In genomic region chr17:46129741-46130498, GRCm38 (mm10) we compare ENCODE assay signal across 9 mouse cellular contexts. TPM values are rescaled to one million over a fixed set of nuclear protein-coding genes. Genes with fewer than 3 reads are reported as not detected.
DNase-seq lines count a peak whose midpoint lies in the region; ATAC-seq and TF ChIP-seq lines count a peak whose summit lies in the region.
"Had no signal": no experiment of that assay in that cellular context is flagged by ENCODE, and none has a peak within 500 bp of the region (broad histone marks: within the 10 kb centered on the region; RNA-seq: fewer than 3 reads in every experiment).

No protein-coding gene starts in this region.

- H3K4me2 ChIP-seq in kidney, postnatal 0 days (ENCODE audit: low read length): no peak overlapping the region
- no peak overlapping the region for H3K4me2 ChIP-seq in midbrain, embryonic 15.5 days
- H3K4me2 ChIP-seq: liver, embryonic 13.5 days had no signal

- H3K9me3 ChIP-seq in kidney, postnatal 0 days (replicated peaks; ENCODE audit: low read length): no peaks in the 10 kb centered on the region
- H3K9me3 ChIP-seq in midbrain, embryonic 15.5 days: no peaks in the 10 kb centered on the region
- H3K9me3 ChIP-seq: liver, embryonic 13.5 days had no signal

- no peak overlapping the region for H3K27ac ChIP-seq in kidney, postnatal 0 days
- H3K27ac ChIP-seq in midbrain, embryonic 15.5 days: no peak overlapping the region
- H3K27ac ChIP-seq: liver, embryonic 13.5 days had no signal

- ATAC-seq in kidney, postnatal 0 days (replicated peaks; ENCODE audit: low FRiP score, low read depth): peak; percentile 21; the same call in 1 of the 2 replicates
- no peak for ATAC-seq in midbrain, embryonic 15.5 days (replicated peaks)
- no peak for ATAC-seq in granulocyte monocyte progenitor cell, adult 5-6 weeks (replicated peaks; ENCODE audit: poor library complexity, severe bottlenecking)

- H3K36me3 ChIP-seq in kidney, postnatal 0 days (ENCODE audit: insufficient read depth, low read length): peaks cover 39% of the 10 kb centered on the region
- peaks cover 37% of the 10 kb centered on the region for H3K36me3 ChIP-seq in midbrain, embryonic 15.5 days (replicated peaks)

- WGBS in kidney, postnatal 0 days: 63% methylated on average over 13 of the region's 13 CpGs
- 82% methylated on average over 13 of the region's 13 CpGs for WGBS in midbrain, embryonic 15.5 days

- no peak overlapping the region for H3K9ac ChIP-seq in kidney, postnatal 0 days (ENCODE audit: low read depth, low read length)
- H3K9ac ChIP-seq in midbrain, embryonic 15.5 days: no peak overlapping the region
- H3K9ac ChIP-seq: liver, embryonic 13.5 days had no signal

- H3K4me1 ChIP-seq in kidney, postnatal 0 days (replicated peaks; ENCODE audit: insufficient read depth, low read length): no peaks in the 10 kb centered on the region; the same call in 1 of the 2 replicates
- peaks cover 5% of the 10 kb centered on the region; the same call in 1 of the 2 replicates for H3K4me1 ChIP-seq in midbrain, embryonic 15.5 days

- DNase-seq in kidney, postnatal 0 days (ENCODE audit: low spot score): peak; percentile 14
- DNase-seq in kidney, adult 11 months: no peak
- DNase-seq in brain, adult 2 months (ENCODE audit: low read depth, low spot score): peak; percentile 37
- peak; percentile 42 to 68 for DNase-seq in gastrocnemius, postnatal 4 days (ENCODE audit: low spot score in 2 of 2)
- peak; percentile 57 for DNase-seq in lung, postnatal 25 days (ENCODE audit: low spot score)
- DNase-seq in thymus, postnatal 4 days: no peak
- DNase-seq: liver, embryonic 13.5 days had no signal

- no peak overlapping the region for H3K4me3 ChIP-seq in kidney, postnatal 0 days (replicated peaks; ENCODE audit: low read depth, low read length)
- no peak overlapping the region for H3K4me3 ChIP-seq in midbrain, embryonic 15.5 days
- H3K4me3 ChIP-seq: liver, embryonic 13.5 days had no signal

- TF ChIP-seq CTCF in kidney, postnatal 0 days (IDR thresholded peaks at IDR 0.05; ENCODE audit: low read depth): no peak

- H3K27me3 ChIP-seq in kidney, postnatal 0 days (ENCODE audit: insufficient read depth, low read length): no peaks in the 10 kb centered on the region
- no peaks in the 10 kb centered on the region for H3K27me3 ChIP-seq in midbrain, embryonic 15.5 days (replicated peaks)

RNA-seq across cellular contexts. Expression of gene Rsph9, which starts 14.1 kb away (rescaled TPM):
- 18.8 and 19.8 TPM in 2 replicates for polyA plus RNA-seq in kidney, postnatal 0 days (2015; fragmentation: Nextera tagmentation; extraction: Ambion mirVana)
- total RNA-seq in gastrocnemius, postnatal 4 days (2021): 1 to 10 TPM; 1.1 to 1.4 TPM
- polyA plus RNA-seq in midbrain, embryonic 15.5 days (2015; fragmentation: Nextera tagmentation; extraction: Ambion mirVana): 51.2 and 51.9 TPM in 2 replicates
- total RNA-seq in granulocyte monocyte progenitor cell, adult 5-6 weeks (2014; fragmentation: Nextera tagmentation): not detected in 2 replicates
- total RNA-seq in granulocyte monocyte progenitor cell, adult 5-6 weeks (2017): not detected in 2 replicates

RNA-seq across cellular contexts. Expression of gene Mrps18a, which starts 19.1 kb away (rescaled TPM):
- polyA plus RNA-seq in kidney, postnatal 0 days (2015; fragmentation: Nextera tagmentation; extraction: Ambion mirVana): 171 and 188 TPM in 2 replicates
- 10 to 100 TPM; 65.9 to 69.3 TPM for total RNA-seq in gastrocnemius, postnatal 4 days (2021)
- polyA plus RNA-seq in midbrain, embryonic 15.5 days (2015; fragmentation: Nextera tagmentation; extraction: Ambion mirVana): 147 TPM in 2 replicates
- total RNA-seq in granulocyte monocyte progenitor cell, adult 5-6 weeks (2014; fragmentation: Nextera tagmentation): 70.4 and 96.2 TPM in 2 replicates
- total RNA-seq in granulocyte monocyte progenitor cell, adult 5-6 weeks (2017): 47.9 and 53.2 TPM in 2 replicates

RNA-seq across cellular contexts. Expression of gene Mad2l1bp, which starts 23.4 kb away (rescaled TPM):
- polyA plus RNA-seq in kidney, postnatal 0 days (2015; fragmentation: Nextera tagmentation; extraction: Ambion mirVana): 32.4 and 35.6 TPM in 2 replicates
- 10 to 100 TPM; 15.7 to 17.6 TPM for total RNA-seq in gastrocnemius, postnatal 4 days (2021)
- 21.3 and 24.8 TPM in 2 replicates for polyA plus RNA-seq in midbrain, embryonic 15.5 days (2015; fragmentation: Nextera tagmentation; extraction: Ambion mirVana)
- 14.8 and 18.6 TPM in 2 replicates for total RNA-seq in granulocyte monocyte progenitor cell, adult 5-6 weeks (2014; fragmentation: Nextera tagmentation)
- total RNA-seq in granulocyte monocyte progenitor cell, adult 5-6 weeks (2017): 2.9 and 8.1 TPM in 2 replicates

RNA-seq across cellular contexts. Expression of gene Gtpbp2, which starts 30.9 kb away (rescaled TPM):
- polyA plus RNA-seq in kidney, postnatal 0 days (2015; fragmentation: Nextera tagmentation; extraction: Ambion mirVana): 25.4 and 26.3 TPM in 2 replicates
- total RNA-seq in gastrocnemius, postnatal 4 days (2021): 10 to 100 TPM; 70.2 to 77.6 TPM
- 46.2 and 46.3 TPM in 2 replicates for polyA plus RNA-seq in midbrain, embryonic 15.5 days (2015; fragmentation: Nextera tagmentation; extraction: Ambion mirVana)
- total RNA-seq in granulocyte monocyte progenitor cell, adult 5-6 weeks (2014; fragmentation: Nextera tagmentation): 46.6 and 49.2 TPM in 2 replicates
- 28.7 and 58.6 TPM in 2 replicates for total RNA-seq in granulocyte monocyte progenitor cell, adult 5-6 weeks (2017)

Comparison
In these comparisons a context has a peak if more than half of its experiments do, and no peak if none do; other contexts are left out.
1. DNase-seq: peak in kidney, postnatal 0 days (single experiment), brain, adult 2 months (single experiment), gastrocnemius, postnatal 4 days (2 of 2) and lung, postnatal 25 days (single experiment); none in kidney, adult 11 months (single experiment) and thymus, postnatal 4 days (single experiment).